Mouse (Mus musculus): Measurements from ENCODE around the gene Cpne4. TPM values are rescaled to one million over a fixed set of nuclear protein-coding genes. Genes with fewer than 3 reads are reported as not detected.

Gene Cpne4
- polyA plus RNA-seq, 1 experiment from 2014 or later, result 0.10 TPM

- Histone ChIP-seq H3K4me1 (ENCODE audit: insufficient read depth, low read length) (no peaks in the 10 kb centered on the region), H3K9ac (replicated peaks; ENCODE audit: low read length) (no peak overlapping the region), H3K9me3 (ENCODE audit: low read length) (no peaks in the 10 kb centered on the region), H3K36me3 (ENCODE audit: insufficient read depth, low read length) (no peaks in the 10 kb centered on the region), H3K4me3 (ENCODE audit: low read length) (no peak overlapping the region), H3K27me3 (ENCODE audit: insufficient read depth, low read length) (no peaks in the 10 kb centered on the region), H3K27ac (ENCODE audit: low read length) (no peak overlapping the region), H3K4me2 (replicated peaks; ENCODE audit: low read depth, low read length) (no peak overlapping the region)
- no peak for ATAC-seq (ENCODE audit: low FRiP score, low TSS enrichment)
- 89% methylated on average over 7 of the region's 7 CpGs for WGBS
Measured at GRCm38 (mm10) chr9:104776198-104776815, 229.2 kb downstream of the Cpne4 start.

- no peak for ATAC-seq (ENCODE audit: low FRiP score, low TSS enrichment)
- H3K4me2 ChIP-seq (replicated peaks; ENCODE audit: low read depth, low read length), result no peak overlapping the region
- H3K36me3 ChIP-seq (ENCODE audit: insufficient read depth, low read length), result no peaks in the 10 kb centered on the region
- no peaks in the 10 kb centered on the region for H3K27me3 ChIP-seq (ENCODE audit: insufficient read depth, low read length)
- H3K4me1 ChIP-seq (ENCODE audit: insufficient read depth, low read length), result no peaks in the 10 kb centered on the region
- H3K9me3 ChIP-seq (ENCODE audit: low read length), result no peaks in the 10 kb centered on the region
- H3K27ac ChIP-seq (ENCODE audit: low read length), result no peak overlapping the region
- H3K4me3 ChIP-seq (ENCODE audit: low read length), result no peak overlapping the region
- H3K9ac ChIP-seq (replicated peaks; ENCODE audit: low read length), result no peak overlapping the region
- 58% methylated on average over 3 of the region's 3 CpGs for WGBS
Measured at GRCm38 (mm10) chr9:104777135-104777534, 230.0 kb downstream of the Cpne4 start.

- Histone ChIP-seq H3K9me3 (ENCODE audit: low read length) (no peaks in the 10 kb centered on the region), H3K9ac (replicated peaks; ENCODE audit: low read length) (no peak overlapping the region), H3K4me3 (ENCODE audit: low read length) (no peak overlapping the region), H3K27ac (ENCODE audit: low read length) (no peak overlapping the region), H3K27me3 (ENCODE audit: insufficient read depth, low read length) (no peaks in the 10 kb centered on the region), H3K4me2 (replicated peaks; ENCODE audit: low read depth, low read length) (no peak overlapping the region), H3K36me3 (ENCODE audit: insufficient read depth, low read length) (no peaks in the 10 kb centered on the region), H3K4me1 (ENCODE audit: insufficient read depth, low read length) (no peaks in the 10 kb centered on the region)
- no peak for ATAC-seq (ENCODE audit: low FRiP score, low TSS enrichment)
- 69% methylated on average over 5 of the region's 5 CpGs for WGBS
Measured at GRCm38 (mm10) chr9:104777780-104778179, 230.7 kb downstream of the Cpne4 start.

DNA sequence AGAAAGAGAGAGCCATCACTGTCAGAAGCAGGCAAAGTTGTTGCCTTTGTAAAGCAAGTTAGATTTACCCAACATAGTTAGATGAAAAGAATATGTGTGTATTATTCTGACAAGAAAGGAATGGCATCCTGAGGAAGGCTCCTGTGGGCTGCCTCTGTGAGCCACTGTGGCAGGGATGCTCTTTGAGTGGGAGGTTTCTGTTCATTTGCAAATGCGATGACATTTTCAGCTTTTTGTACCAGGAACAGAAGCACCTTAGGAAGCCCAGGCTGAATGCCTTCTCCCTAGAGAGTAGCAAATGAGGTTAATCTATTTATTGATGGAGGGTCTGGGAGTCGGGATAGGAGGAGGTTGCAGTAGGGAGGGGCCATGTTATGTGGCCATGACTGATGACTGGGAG, 249.5 kb downstream of the Cpne4 start:
- no peaks in the 10 kb centered on the region for H3K4me1 ChIP-seq (ENCODE audit: insufficient read depth, low read length)
- no peak for ATAC-seq (ENCODE audit: low FRiP score, low TSS enrichment)

DNA sequence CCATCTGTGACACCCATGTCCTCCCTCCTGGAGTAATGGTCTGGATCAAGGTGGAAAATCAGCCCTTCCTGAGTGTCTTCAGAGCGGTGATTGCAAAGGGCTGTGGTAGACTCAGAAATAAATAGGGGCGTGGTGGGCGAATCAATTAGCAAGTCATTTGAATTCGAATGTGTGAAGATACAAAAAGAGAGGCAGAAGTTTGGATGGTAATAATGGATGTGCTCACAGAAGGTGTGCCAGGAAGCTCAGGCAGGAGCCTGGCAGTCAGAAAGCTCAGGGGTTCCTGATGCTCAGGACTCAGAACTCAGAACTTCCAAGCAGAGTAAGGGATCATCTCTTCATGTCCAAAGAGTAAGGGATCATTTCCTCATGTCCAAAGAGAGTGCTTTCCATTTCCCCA, 257.7 kb downstream of the Cpne4 start:
- no peak overlapping the region for H3K9ac ChIP-seq (replicated peaks; ENCODE audit: low read length)
- H3K9me3 ChIP-seq (ENCODE audit: low read length), result no peaks in the 10 kb centered on the region
- H3K36me3 ChIP-seq (ENCODE audit: insufficient read depth, low read length), result no peaks in the 10 kb centered on the region
- no peaks in the 10 kb centered on the region for H3K4me1 ChIP-seq (ENCODE audit: insufficient read depth, low read length)
- no peak for ATAC-seq (ENCODE audit: low FRiP score, low TSS enrichment)
- no peaks in the 10 kb centered on the region for H3K27me3 ChIP-seq (ENCODE audit: insufficient read depth, low read length)
- H3K4me2 ChIP-seq (replicated peaks; ENCODE audit: low read depth, low read length), result no peak overlapping the region
- no peak overlapping the region for H3K27ac ChIP-seq (ENCODE audit: low read length)
- WGBS, result 76% methylated on average over 4 of the region's 4 CpGs
- H3K4me3 ChIP-seq (ENCODE audit: low read length), result no peak overlapping the region

More for the DNA sequence above, 249.5 kb downstream of the Cpne4 start:
- 24% methylated on average over 2 of the region's 2 CpGs for WGBS
- Histone ChIP-seq H3K27me3 (ENCODE audit: insufficient read depth, low read length) (no peaks in the 10 kb centered on the region), H3K27ac (ENCODE audit: low read length) (no peak overlapping the region), H3K36me3 (ENCODE audit: insufficient read depth, low read length) (no peaks in the 10 kb centered on the region), H3K4me2 (replicated peaks; ENCODE audit: low read depth, low read length) (no peak overlapping the region), H3K9ac (replicated peaks; ENCODE audit: low read length) (no peak overlapping the region), H3K9me3 (ENCODE audit: low read length) (no peaks in the 10 kb centered on the region), H3K4me3 (ENCODE audit: low read length) (no peak overlapping the region)

DNA sequence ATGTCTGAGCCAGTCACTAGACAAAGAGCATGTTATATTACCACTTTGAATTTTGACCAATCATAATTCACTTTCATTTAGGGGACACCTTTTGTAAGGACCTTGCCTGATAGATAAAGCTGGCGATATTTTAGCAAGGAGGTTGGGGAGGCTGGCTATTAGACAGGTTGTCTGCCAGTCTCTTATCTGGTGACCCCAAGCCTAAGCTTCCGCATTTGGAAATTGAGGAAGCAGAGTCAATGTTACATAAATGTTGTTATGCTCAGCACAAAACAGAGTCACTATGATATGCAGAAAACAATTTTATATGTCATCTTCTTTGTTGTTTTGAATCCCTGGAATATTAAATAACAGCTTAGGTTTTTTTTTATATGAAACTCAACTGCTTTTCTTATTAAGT, 267.6 kb downstream of the Cpne4 start:
- no peak overlapping the region for H3K9ac ChIP-seq (replicated peaks; ENCODE audit: low read length)
- H3K4me1 ChIP-seq (ENCODE audit: insufficient read depth, low read length), result no peaks in the 10 kb centered on the region
- ATAC-seq (ENCODE audit: low FRiP score, low TSS enrichment), result no peak
- H3K4me3 ChIP-seq (ENCODE audit: low read length), result no peak overlapping the region
- no peaks in the 10 kb centered on the region for H3K27me3 ChIP-seq (ENCODE audit: insufficient read depth, low read length)
- no peak overlapping the region for H3K27ac ChIP-seq (ENCODE audit: low read length)
- no peaks in the 10 kb centered on the region for H3K36me3 ChIP-seq (ENCODE audit: insufficient read depth, low read length)
- no peak overlapping the region for H3K4me2 ChIP-seq (replicated peaks; ENCODE audit: low read depth, low read length)
- H3K9me3 ChIP-seq (ENCODE audit: low read length), result no peaks in the 10 kb centered on the region
- WGBS, result 86% methylated on average over 2 of the region's 2 CpGs

DNA sequence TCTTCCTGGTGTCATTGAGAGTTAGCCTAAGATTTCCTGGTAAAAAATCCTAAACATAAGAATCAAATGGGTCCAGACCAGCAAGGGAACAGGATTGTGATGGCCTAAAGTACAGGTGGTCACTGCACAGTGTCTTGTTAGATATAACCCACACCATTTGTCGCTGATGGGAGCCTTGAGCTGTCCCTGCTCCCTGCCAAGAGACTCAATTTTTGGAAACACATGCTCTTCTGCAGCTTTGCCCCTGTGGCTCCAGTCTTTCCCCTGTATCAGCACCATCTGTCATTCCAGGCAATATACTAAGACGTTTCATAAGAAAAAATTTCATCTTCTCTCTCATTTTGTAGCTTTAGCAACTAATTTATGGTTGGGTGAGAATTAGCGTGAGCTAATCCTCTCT, 281.6 kb downstream of the Cpne4 start:
- no peaks in the 10 kb centered on the region for H3K9me3 ChIP-seq (ENCODE audit: low read length)
- H3K36me3 ChIP-seq (ENCODE audit: insufficient read depth, low read length), result no peaks in the 10 kb centered on the region
- no peak overlapping the region for H3K9ac ChIP-seq (replicated peaks; ENCODE audit: low read length)
- H3K4me3 ChIP-seq (ENCODE audit: low read length), result no peak overlapping the region
- no peak for ATAC-seq (ENCODE audit: low FRiP score, low TSS enrichment)
- no peak overlapping the region for H3K4me2 ChIP-seq (replicated peaks; ENCODE audit: low read depth, low read length)
- H3K27ac ChIP-seq (ENCODE audit: low read length), result no peak overlapping the region
- no peaks in the 10 kb centered on the region for H3K27me3 ChIP-seq (ENCODE audit: insufficient read depth, low read length)
- 64% methylated on average over 3 of the region's 3 CpGs for WGBS
- no peaks in the 10 kb centered on the region for H3K4me1 ChIP-seq (ENCODE audit: insufficient read depth, low read length)

GRCm38 (mm10) chr9:104832934-104833539, 286.0 kb downstream of the Cpne4 start:
- WGBS, result 90% methylated on average over 5 of the region's 5 CpGs
- Histone ChIP-seq H3K27ac (ENCODE audit: low read length) (no peak overlapping the region), H3K4me2 (replicated peaks; ENCODE audit: low read depth, low read length) (no peak overlapping the region), H3K4me3 (ENCODE audit: low read length) (no peak overlapping the region), H3K9ac (replicated peaks; ENCODE audit: low read length) (no peak overlapping the region), H3K9me3 (ENCODE audit: low read length) (no peaks in the 10 kb centered on the region), H3K36me3 (ENCODE audit: insufficient read depth, low read length) (no peaks in the 10 kb centered on the region), H3K4me1 (ENCODE audit: insufficient read depth, low read length) (no peaks in the 10 kb centered on the region), H3K27me3 (ENCODE audit: insufficient read depth, low read length) (no peaks in the 10 kb centered on the region)
- no peak for ATAC-seq (ENCODE audit: low FRiP score, low TSS enrichment)

DNA sequence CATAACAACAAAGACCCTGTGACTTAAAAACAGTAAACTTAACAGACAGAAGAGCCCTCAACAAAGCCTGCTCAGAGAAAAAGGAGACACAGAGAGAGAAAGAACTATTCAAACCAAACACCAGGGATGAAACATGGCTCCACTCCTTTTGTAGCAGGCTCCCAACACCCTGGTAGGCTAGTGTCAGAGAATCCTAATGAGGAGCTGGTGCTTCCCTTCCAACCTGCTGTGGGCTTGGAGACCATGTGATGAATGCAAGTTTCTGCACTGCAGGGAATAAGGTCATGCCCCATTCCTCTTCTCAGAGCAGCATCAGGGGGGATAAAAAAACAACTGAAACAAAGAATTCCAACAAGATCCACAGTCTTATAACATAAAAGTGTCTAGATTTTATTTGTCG, 290.8 kb downstream of the Cpne4 start:
- Histone ChIP-seq H3K27ac (ENCODE audit: low read length) (no peak overlapping the region), H3K9ac (replicated peaks; ENCODE audit: low read length) (no peak overlapping the region), H3K27me3 (ENCODE audit: insufficient read depth, low read length) (no peaks in the 10 kb centered on the region), H3K4me3 (ENCODE audit: low read length) (no peak overlapping the region), H3K9me3 (ENCODE audit: low read length) (no peaks in the 10 kb centered on the region), H3K36me3 (ENCODE audit: insufficient read depth, low read length) (no peaks in the 10 kb centered on the region), H3K4me2 (replicated peaks; ENCODE audit: low read depth, low read length) (no peak overlapping the region), H3K4me1 (ENCODE audit: insufficient read depth, low read length) (no peaks in the 10 kb centered on the region)
- no peak for ATAC-seq (ENCODE audit: low FRiP score, low TSS enrichment)
- WGBS, result 44% methylated on average over 1 of the region's 1 CpGs

GRCm38 (mm10) chr9:104841278-104841677, 294.2 kb downstream of the Cpne4 start:
- H3K9me3 ChIP-seq (ENCODE audit: low read length), result no peaks in the 10 kb centered on the region
- no peak for ATAC-seq (ENCODE audit: low FRiP score, low TSS enrichment)
- H3K27me3 ChIP-seq (ENCODE audit: insufficient read depth, low read length), result no peaks in the 10 kb centered on the region
- no peak overlapping the region for H3K9ac ChIP-seq (replicated peaks; ENCODE audit: low read length)
- no peaks in the 10 kb centered on the region for H3K36me3 ChIP-seq (ENCODE audit: insufficient read depth, low read length)
- no peak overlapping the region for H3K27ac ChIP-seq (ENCODE audit: low read length)
- H3K4me3 ChIP-seq (ENCODE audit: low read length), result no peak overlapping the region
- WGBS, result 79% methylated on average over 1 of the region's 1 CpGs
- no peaks in the 10 kb centered on the region for H3K4me1 ChIP-seq (ENCODE audit: insufficient read depth, low read length)
- no peak overlapping the region for H3K4me2 ChIP-seq (replicated peaks; ENCODE audit: low read depth, low read length)
